ENCODE assay signal across 1 mouse cellular context in genomic region chr10:41488877-41489276, GRCm38 (mm10).
TF ChIP-seq lines count a peak whose summit lies in the region.

No protein-coding gene starts in this region.

TF ChIP-seq in CH12.LX, 34 proteins besides CTCF, POLR2A, EP300 and RAD21 (continued from another document):
- TF ChIP-seq KAT2A (IDR thresholded peaks at IDR 0.05; ENCODE audit: insufficient replicate concordance, low read length) = no peak
- TF ChIP-seq E2F4 (IDR thresholded peaks at IDR 0.05; ENCODE audit: insufficient replicate concordance, low read depth, low read length) = no peak
- no peak for TF ChIP-seq GABPA (IDR thresholded peaks at IDR 0.05; ENCODE audit: insufficient replicate concordance, low read depth, low read length)
- TF ChIP-seq UBTF (IDR thresholded peaks at IDR 0.05; ENCODE audit: low read depth, low read length) = no peak
- TF ChIP-seq MAZ (IDR thresholded peaks at IDR 0.05; ENCODE audit: low read depth, low read length) = no peak
- TF ChIP-seq MEF2A (IDR thresholded peaks at IDR 0.05; ENCODE audit: borderline replicate concordance, low read depth, low read length) = no peak
- TF ChIP-seq ZC3H11A (IDR thresholded peaks at IDR 0.05; ENCODE audit: low read depth, low read length) = no peak
- no peak for TF ChIP-seq TCF12 (IDR thresholded peaks at IDR 0.05; ENCODE audit: low read depth, low read length)
